Mouse (Mus musculus) C2C12 (cell line): ENCODE results near the gene A830005F24Rik. TPM values are rescaled to one million over a fixed set of nuclear protein-coding genes. Genes with fewer than 3 reads are reported as not detected.
"Not testable (repeated sequence)": the region's sequence is repeated elsewhere in the genome, so short reads cannot be mapped to it uniquely, and the experiment has no call there.

Source experiments
- H3K27me3 ChIP-seq: one replicate; pipeline ENCODE4 v1.6.1; 2011; ENCODE audit not compliant: control insufficient read depth, insufficient read depth, insufficient read length
- H3K36me3 ChIP-seq: one replicate; pipeline ENCODE4 v1.6.1; 2011; ENCODE audit not compliant: control insufficient read depth, insufficient read depth
- H3K4me3 ChIP-seq: one replicate; pipeline ENCODE4 v1.5.1; 2011; ENCODE audit warnings: mild to moderate bottlenecking, control low read depth; ENCODE audit not compliant: poor library complexity, insufficient read depth, severe bottlenecking
- H3K79me2 ChIP-seq: one replicate; pipeline ENCODE4 v1.6.1; 2011; ENCODE audit not compliant: control insufficient read depth, insufficient read depth
- H3K79me3 ChIP-seq: one replicate; pipeline ENCODE4 v1.6.1; 2011; ENCODE audit warnings: low read depth, control low read depth
- H3ac ChIP-seq: one replicate; pipeline ENCODE3; 2011; ENCODE audit warnings: low read depth; ENCODE audit not compliant: control insufficient read depth, insufficient read length
- CEBPB ChIP-seq: IDR thresholded peaks from one replicate; pipeline ENCODE4 v1.6.1; 2011; ENCODE audit warnings: low read depth, mild to moderate bottlenecking, control low read depth, moderate library complexity
- CTCF ChIP-seq: IDR thresholded peaks from one replicate; pipeline ENCODE4 v1.5.1; 2011; ENCODE audit not compliant: control insufficient read depth, insufficient read depth, insufficient read length
- FOSL1 ChIP-seq: IDR thresholded peaks from one replicate; pipeline ENCODE4 v1.8.0; 2011; ENCODE audit warnings: mild to moderate bottlenecking, low read length; ENCODE audit not compliant: poor library complexity, insufficient read depth, severe bottlenecking
- MAX ChIP-seq: IDR thresholded peaks from one replicate; pipeline ENCODE4 v1.6.1; 2011; ENCODE audit warnings: mild to moderate bottlenecking, control low read depth
- MYOD1 ChIP-seq: IDR thresholded peaks from one replicate; pipeline ENCODE4 v1.6.1; 2011; ENCODE audit warnings: low read depth; ENCODE audit not compliant: control insufficient read depth, insufficient read length
- MYOG ChIP-seq: IDR thresholded peaks from one replicate; pipeline ENCODE4 v1.6.1; 2011; ENCODE audit not compliant: control insufficient read depth, insufficient read length; ENCODE audit errors: extremely low read depth
- USF1 ChIP-seq: IDR thresholded peaks from one replicate; pipeline ENCODE4 v1.6.1; 2011; ENCODE audit warnings: low read depth, mild to moderate bottlenecking, control low read depth, moderate library complexity
- polyA plus RNA-seq: library from polyadenylated mRNA; unstranded; fragments of >200 nt; fragmentation: generic; extraction: Trizol; gene quantifications from one replicate; pipeline ENCODE4 v1.2.1, GENCODE M21; 2012; ENCODE audit warnings: missing spikeins

The A830005F24Rik gene
- polyA plus RNA-seq, 1 experiment, result 0.33 TPM

GRCm38 (mm10) chr13:48515861-48516260 lies 2.5 kb downstream of the A830005F24Rik start:
- H3K27me3 ChIP-seq, result no peaks in the 10 kb centered on the region

DNA sequence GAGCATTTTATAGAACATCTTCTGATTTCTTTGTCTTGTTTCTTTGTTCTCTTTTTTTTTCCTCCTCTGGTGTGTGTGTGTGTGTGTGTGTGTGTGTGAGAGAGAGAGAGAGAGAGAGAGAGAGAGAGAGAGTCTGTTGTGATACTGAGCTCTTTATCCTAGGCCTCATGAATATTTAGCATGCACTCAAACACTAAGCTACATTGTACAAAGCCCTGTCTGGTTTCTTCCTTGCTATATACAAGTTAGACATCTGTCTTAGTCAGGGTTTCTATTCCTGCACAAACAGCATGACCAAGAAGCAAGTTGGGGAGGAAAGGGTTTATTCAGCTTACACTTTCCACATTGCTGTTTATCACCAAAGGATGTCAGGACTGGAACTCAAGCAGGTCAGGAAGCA lies 5.8 kb downstream of the A830005F24Rik start:
- not testable (repeated sequence) for H3K79me3 ChIP-seq, H3K27me3 ChIP-seq, H3ac ChIP-seq, H3K79me2 ChIP-seq, H3K4me3 ChIP-seq, H3K36me3 ChIP-seq

More at GRCm38 (mm10) chr13:48515861-48516260, 2.5 kb downstream of the A830005F24Rik start:
- no peak for TF ChIP-seq USF1
- no peak for TF ChIP-seq MAX
- TF ChIP-seq MYOG, result no peak
- TF ChIP-seq MYOD1, result no peak
- TF ChIP-seq CEBPB, result no peak
- TF ChIP-seq FOSL1, result no peak
- no peak for TF ChIP-seq CTCF
- Histone ChIP-seq H3K36me3 (no peaks in the 10 kb centered on the region), H3ac (no peak overlapping the region), H3K4me3 (no peak overlapping the region), H3K79me3 (peaks cover 1% of the 10 kb centered on the region), H3K79me2 (peaks cover 8% of the 10 kb centered on the region)

DNA sequence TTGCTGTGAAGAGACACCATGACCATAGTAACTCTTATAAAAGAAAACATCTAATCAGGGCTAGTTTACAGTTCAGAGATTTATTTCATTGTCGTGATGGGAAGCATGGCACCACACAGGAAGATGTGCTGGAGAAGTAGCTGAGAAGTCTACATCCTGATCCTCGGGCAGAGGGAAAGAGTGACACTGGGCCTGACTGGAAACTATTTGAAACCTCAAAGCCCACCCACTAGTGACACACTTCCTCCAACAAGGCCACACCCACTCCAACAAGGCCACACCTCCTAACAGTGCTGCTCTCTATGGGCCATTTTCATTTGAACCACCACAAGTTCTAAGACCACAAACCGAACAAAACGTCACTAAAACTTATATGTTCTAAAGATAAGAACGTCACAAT lies 12.4 kb downstream of the A830005F24Rik start:
- no peaks in the 10 kb centered on the region for H3K79me2 ChIP-seq
- H3K79me3 ChIP-seq, result no peaks in the 10 kb centered on the region
- no peaks in the 10 kb centered on the region for H3K36me3 ChIP-seq
- no peaks in the 10 kb centered on the region for H3K27me3 ChIP-seq
- no peak overlapping the region for H3K4me3 ChIP-seq
- TF ChIP-seq USF1, result no peak
- no peak for TF ChIP-seq CTCF
- TF ChIP-seq MAX, result no peak
- TF ChIP-seq MYOD1, result no peak
- TF ChIP-seq FOSL1, result no peak
- no peak for TF ChIP-seq CEBPB
- TF ChIP-seq MYOG, result no peak
- no peak overlapping the region for H3ac ChIP-seq

DNA sequence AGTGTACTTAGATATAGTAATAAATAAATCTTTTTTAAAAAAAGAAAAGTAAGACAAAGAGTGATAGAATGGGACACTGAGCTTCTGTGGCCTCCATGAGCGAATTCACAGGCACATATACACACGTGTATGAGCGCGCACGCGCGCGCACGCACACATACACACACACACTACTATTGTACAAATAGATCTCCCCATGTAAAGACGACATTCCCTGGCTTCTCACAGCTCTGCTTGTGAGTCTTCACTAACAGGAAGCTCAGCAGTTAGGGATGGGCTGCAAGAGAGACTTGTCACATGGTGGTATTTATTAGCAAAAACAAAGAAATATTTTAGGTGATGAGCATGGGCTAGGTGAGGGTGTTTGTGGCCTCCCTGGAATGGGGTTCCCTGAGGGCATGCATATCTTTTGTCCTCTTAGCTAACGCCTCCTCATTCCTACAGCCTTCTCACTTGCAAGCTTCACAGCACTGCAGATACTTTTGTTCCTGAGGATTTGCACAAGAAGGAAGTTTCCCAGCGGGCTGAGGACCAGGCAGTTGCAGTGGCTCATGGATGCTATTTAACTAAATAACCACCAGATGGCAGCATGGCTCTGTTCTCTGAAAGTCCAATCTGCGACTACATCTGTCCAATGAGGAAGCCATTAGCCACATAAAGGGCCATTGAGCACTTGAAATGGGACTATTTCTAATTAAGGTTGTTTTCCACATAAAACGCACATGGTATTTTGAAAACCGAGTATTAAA lies 14.9 kb downstream of the A830005F24Rik start:
- peaks cover 3% of the 10 kb centered on the region for H3K36me3 ChIP-seq
- TF ChIP-seq CTCF (peak; percentile 24), MYOG (no peak)
- no peaks in the 10 kb centered on the region for H3K79me2 ChIP-seq
- no peak overlapping the region for H3K4me3 ChIP-seq
- no peaks in the 10 kb centered on the region for H3K27me3 ChIP-seq
- no peak overlapping the region for H3ac ChIP-seq
- no peaks in the 10 kb centered on the region for H3K79me3 ChIP-seq

DNA sequence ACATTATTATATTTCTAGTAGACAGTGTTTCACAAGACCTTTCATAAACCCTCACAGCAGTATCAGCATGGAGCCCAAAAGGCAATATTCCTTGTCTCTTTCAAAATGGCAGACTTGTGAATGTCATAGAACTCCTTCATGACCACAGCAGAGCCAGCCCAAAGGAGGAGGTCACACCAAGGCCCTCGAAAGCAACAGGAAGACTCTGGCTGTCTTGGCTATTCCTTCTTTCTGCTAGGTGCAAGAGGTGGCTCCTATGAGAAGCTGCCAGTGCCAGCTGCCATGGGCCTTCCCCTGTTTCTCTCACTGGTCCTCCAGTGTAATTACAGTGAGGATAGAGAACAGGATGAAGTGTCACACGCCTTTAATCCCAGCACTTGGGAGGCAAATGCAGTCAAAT lies 15.7 kb downstream of the A830005F24Rik start:
- H3K79me2 ChIP-seq, result peaks cover 3% of the 10 kb centered on the region
- no peak overlapping the region for H3ac ChIP-seq
- H3K36me3 ChIP-seq, result peaks cover 9% of the 10 kb centered on the region
- TF ChIP-seq CTCF, result no peak
- TF ChIP-seq MAX, result no peak
- TF ChIP-seq MYOG, result no peak
- no peak for TF ChIP-seq USF1
- TF ChIP-seq MYOD1, result no peak
- TF ChIP-seq CEBPB, result no peak
- TF ChIP-seq FOSL1, result no peak
- H3K79me3 ChIP-seq, result no peaks in the 10 kb centered on the region
- no peak overlapping the region for H3K4me3 ChIP-seq
- no peaks in the 10 kb centered on the region for H3K27me3 ChIP-seq

DNA sequence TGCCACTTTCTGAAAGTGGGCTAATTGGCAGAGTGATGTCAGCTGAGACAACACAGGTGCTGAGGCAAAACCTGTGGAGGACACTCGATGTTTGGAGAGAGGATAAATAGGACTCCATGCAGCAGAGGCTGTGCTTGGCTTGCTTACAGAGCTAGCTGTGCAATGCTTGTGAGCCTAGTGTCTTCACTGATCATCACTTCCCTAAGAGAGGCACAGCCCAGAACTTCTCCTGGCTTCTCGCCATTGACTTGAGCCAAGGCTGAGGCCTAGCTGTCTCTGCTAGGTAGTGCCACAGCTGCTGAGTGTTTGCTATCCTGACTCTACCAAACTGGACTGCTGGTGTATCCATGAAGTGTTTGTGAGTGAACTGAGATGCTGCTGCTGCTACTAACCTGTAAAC lies 17.3 kb downstream of the A830005F24Rik start:
- no peak overlapping the region for H3K4me3 ChIP-seq

More for the DNA sequence above, 17.3 kb downstream of the A830005F24Rik start:
- Histone ChIP-seq H3K27me3 (no peaks in the 10 kb centered on the region), H3K79me3 (peaks cover 5% of the 10 kb centered on the region), H3K36me3 (peaks cover 24% of the 10 kb centered on the region), H3K79me2 (peaks cover 20% of the 10 kb centered on the region), H3ac (no peak overlapping the region)
- no peak for TF ChIP-seq MYOD1
- TF ChIP-seq CEBPB, result no peak
- TF ChIP-seq USF1, result no peak
- no peak for TF ChIP-seq MYOG
- TF ChIP-seq CTCF, result no peak
- no peak for TF ChIP-seq MAX
- no peak for TF ChIP-seq FOSL1
